Mouse (Mus musculus): ENCODE results near the gene Pp2d1.

- TF ChIP-seq GABPA (IDR thresholded peaks at IDR 0.05; ENCODE audit: insufficient replicate concordance, low read depth, low read length) (no peak), POLR2A (IDR thresholded peaks at IDR 0.05; ENCODE audit: low read depth, low read length) (no peak), CTCF (conservative IDR thresholded peaks at IDR 0.05 in 1 of 2, IDR thresholded peaks at IDR 0.05 in 1 of 2; ENCODE audit: low read depth in 2 of 2, low read length in 2 of 2) (no peak), BHLHE40 (IDR thresholded peaks at IDR 0.05; ENCODE audit: low read depth, low read length) (no peak), HCFC1 (IDR thresholded peaks at IDR 0.05; ENCODE audit: low read depth, low read length) (no peak), TBP (conservative IDR thresholded peaks at IDR 0.05; ENCODE audit: low read depth, low read length) (no peak), MEF2A (IDR thresholded peaks at IDR 0.05; ENCODE audit: borderline replicate concordance, low read depth, low read length) (no peak), CHD2 (IDR thresholded peaks at IDR 0.05; ENCODE audit: low read length) (no peak), SIN3A (IDR thresholded peaks at IDR 0.05; ENCODE audit: low read length) (no peak), USF1 (IDR thresholded peaks at IDR 0.05; ENCODE audit: low read depth, low read length) (no peak), RAD21 (IDR thresholded peaks at IDR 0.05; ENCODE audit: low read depth, low read length) (no peak), EP300 (IDR thresholded peaks at IDR 0.05; ENCODE audit: low read length) (no peak)
These were observed 39.0 kb upstream of the Pp2d1 start for GRCm38 (mm10) chr17:53578249-53578648.

Data from CH12.LX (cell line).